Mouse (Mus musculus): Measurements from ENCODE around the gene 4930503E14Rik. TPM values are rescaled to one million over a fixed set of nuclear protein-coding genes. Genes with fewer than 3 reads are reported as not detected.
"Not testable (repeated sequence)": the region's sequence is repeated elsewhere in the genome, so short reads cannot be mapped to it uniquely, and the experiment has no call there.

Gene 4930503E14Rik
- not detected for total RNA-seq (2021)

DNA sequence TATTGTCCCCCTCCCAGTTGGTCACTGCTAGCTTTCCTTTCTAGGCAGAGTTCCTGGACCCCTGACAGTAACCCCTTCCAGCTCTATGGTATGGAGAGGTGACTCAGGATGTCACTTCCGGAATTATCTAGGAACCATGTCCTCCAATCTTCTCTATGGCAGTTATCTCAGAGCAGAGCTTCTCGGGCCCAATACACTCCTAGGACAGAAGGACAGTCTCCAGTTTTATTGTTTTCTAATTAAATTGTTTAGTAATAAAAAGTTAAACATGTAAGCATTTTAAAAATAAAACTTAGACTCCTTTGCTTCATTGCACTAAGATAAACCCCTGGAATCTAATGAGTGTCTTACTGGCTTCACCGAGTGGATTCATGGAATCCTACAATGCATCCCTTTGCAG, at the start of gene 4930503E14Rik:
Gene 4930503E14Rik (minus strand): TSS at position 101 of the 400 bp plus-strand sequence.
- DNase-seq (ENCODE audit: extremely low spot score in 1 of 2, low spot score in 1 of 2), result not testable (repeated sequence)

GRCm38 (mm10) chr14:44248039-44248438, 35.0 kb upstream of the 4930503E14Rik start:
- DNase-seq (ENCODE audit: extremely low spot score in 1 of 2, low spot score in 1 of 2), result no peak

- DNase-seq (ENCODE audit: extremely low spot score in 1 of 2, low spot score in 1 of 2), result not testable (repeated sequence)
Observed at GRCm38 (mm10) chr14:44197361-44197760, 15.7 kb downstream of the 4930503E14Rik start, which contains the start of gene Gm8212. Gene Gm8212 (plus strand): TSS chr14:44197661.

GRCm38 (mm10) chr14:44123551-44123950, 89.5 kb downstream of the 4930503E14Rik start, which contains the start of gene Gm3327:
Gene Gm3327 (plus strand): TSS chr14:44123851.
- not testable (repeated sequence) for DNase-seq (ENCODE audit: extremely low spot score in 1 of 2, low spot score in 1 of 2)

Other genes starting within 250 kb of the 4930503E14Rik start
- gene Ang6, start 211.0 kb downstream of the 4930503E14Rik start, total RNA-seq (2021), result not detected
- gene Ear2, start 110.6 kb downstream of the 4930503E14Rik start, total RNA-seq (2021), result not detected
- gene Gm3327, start 89.4 kb downstream of the 4930503E14Rik start, total RNA-seq (2021), result not detected
- gene Gm8212, start 15.6 kb downstream of the 4930503E14Rik start, total RNA-seq (2021), result not detected
- not detected for gene Gm8220, start 72.3 kb upstream of the 4930503E14Rik start, total RNA-seq (2021)
- gene Gm5930, start 125.3 kb upstream of the 4930503E14Rik start, total RNA-seq (2021), result not detected
- gene Gm8229, start 152.1 kb upstream of the 4930503E14Rik start, total RNA-seq (2021), result not detected
- gene Gm3371, start 197.4 kb upstream of the 4930503E14Rik start, total RNA-seq (2021), result not detected
- gene Gm8232, start 220.4 kb upstream of the 4930503E14Rik start, total RNA-seq (2021), result not detected